Mouse (Mus musculus): ENCODE measurements around the gene Crabp2.

The Crabp2 gene

GRCm38 (mm10) chr3:87971489-87972202 is 23.2 kb downstream of the Crabp2 start:
- Histone ChIP-seq H3K4me3 (replicated peaks; ENCODE audit: low read length) (peak overlapping the region; percentile 79), H3K27me3 (ENCODE audit: insufficient read depth, low read length) (peaks cover 87% of the 10 kb centered on the region), H3K4me1 (replicated peaks; ENCODE audit: low read depth, low read length) (peaks cover 54% of the 10 kb centered on the region), H3K9me3 (ENCODE audit: low read length) (peaks cover 2% of the 10 kb centered on the region; the same call in 1 of the 2 replicates), H3K36me3 (ENCODE audit: insufficient read depth, low read length) (peaks cover 3% of the 10 kb centered on the region; the same call in 1 of the 2 replicates)
- TF ChIP-seq POU5F1 (IDR thresholded peaks at IDR 0.05; ENCODE audit: borderline replicate concordance, low read length) (no peak), CTCF (conservative IDR thresholded peaks at IDR 0.05; ENCODE audit: low read length) (no peak), NANOG (IDR thresholded peaks at IDR 0.05; ENCODE audit: borderline replicate concordance, low read length) (no peak)

- H3K27me3 ChIP-seq (ENCODE audit: insufficient read depth, low read length): peaks cover 87% of the 10 kb centered on the region
- peaks cover 7% of the 10 kb centered on the region; the same call in 1 of the 2 replicates for H3K9me3 ChIP-seq (ENCODE audit: low read length)
- no peak for TF ChIP-seq POU5F1 (IDR thresholded peaks at IDR 0.05; ENCODE audit: borderline replicate concordance, low read length)
- TF ChIP-seq CTCF (conservative IDR thresholded peaks at IDR 0.05; ENCODE audit: low read length): no peak
- no peak for TF ChIP-seq NANOG (IDR thresholded peaks at IDR 0.05; ENCODE audit: borderline replicate concordance, low read length)
- peak overlapping the region; percentile 79 for H3K4me3 ChIP-seq (replicated peaks; ENCODE audit: low read length)
- H3K36me3 ChIP-seq (ENCODE audit: insufficient read depth, low read length): peaks cover 3% of the 10 kb centered on the region; the same call in 1 of the 2 replicates
- peaks cover 54% of the 10 kb centered on the region for H3K4me1 ChIP-seq (replicated peaks; ENCODE audit: low read depth, low read length)
These were observed 23.8 kb downstream of the Crabp2 start for GRCm38 (mm10) chr3:87972203-87972664.

GRCm38 (mm10) chr3:87972776-87973175 is 24.3 kb downstream of the Crabp2 start:
- TF ChIP-seq CTCF (conservative IDR thresholded peaks at IDR 0.05; ENCODE audit: low read length): no peak
- no peak for TF ChIP-seq NANOG (IDR thresholded peaks at IDR 0.05; ENCODE audit: borderline replicate concordance, low read length)
- TF ChIP-seq POU5F1 (IDR thresholded peaks at IDR 0.05; ENCODE audit: borderline replicate concordance, low read length): no peak
- Histone ChIP-seq H3K4me1 (replicated peaks; ENCODE audit: low read depth, low read length) (peaks cover 54% of the 10 kb centered on the region), H3K9me3 (ENCODE audit: low read length) (peaks cover 11% of the 10 kb centered on the region; the same call in 1 of the 2 replicates), H3K4me3 (replicated peaks; ENCODE audit: low read length) (peak overlapping the region; percentile 79), H3K27me3 (ENCODE audit: insufficient read depth, low read length) (peaks cover 87% of the 10 kb centered on the region), H3K36me3 (ENCODE audit: insufficient read depth, low read length) (peaks cover 3% of the 10 kb centered on the region; the same call in 1 of the 2 replicates)

GRCm38 (mm10) chr3:87973593-87974380 is 25.3 kb downstream of the Crabp2 start:
- Histone ChIP-seq H3K27me3 (ENCODE audit: insufficient read depth, low read length) (peaks cover 87% of the 10 kb centered on the region), H3K4me3 (replicated peaks; ENCODE audit: low read length) (peak overlapping the region; percentile 79), H3K9me3 (ENCODE audit: low read length) (peaks cover 13% of the 10 kb centered on the region; the same call in 1 of the 2 replicates), H3K36me3 (ENCODE audit: insufficient read depth, low read length) (peaks cover 3% of the 10 kb centered on the region; the same call in 1 of the 2 replicates), H3K4me1 (replicated peaks; ENCODE audit: low read depth, low read length) (peaks cover 54% of the 10 kb centered on the region)
- TF ChIP-seq POU5F1 (IDR thresholded peaks at IDR 0.05; ENCODE audit: borderline replicate concordance, low read length): no peak

- TF ChIP-seq CTCF (conservative IDR thresholded peaks at IDR 0.05; ENCODE audit: low read length) (no peak), POU5F1 (IDR thresholded peaks at IDR 0.05; ENCODE audit: borderline replicate concordance, low read length) (peak; percentile 74), NANOG (IDR thresholded peaks at IDR 0.05; ENCODE audit: borderline replicate concordance, low read length) (peak; percentile 85; the same call in 1 of the 2 replicates)
- Histone ChIP-seq H3K27me3 (ENCODE audit: insufficient read depth, low read length) (peaks cover 88% of the 10 kb centered on the region), H3K4me1 (replicated peaks; ENCODE audit: low read depth, low read length) (peaks cover 54% of the 10 kb centered on the region), H3K9me3 (ENCODE audit: low read length) (peaks cover 17% of the 10 kb centered on the region; the same call in 1 of the 2 replicates), H3K4me3 (replicated peaks; ENCODE audit: low read length) (peak overlapping the region; percentile 79), H3K36me3 (ENCODE audit: insufficient read depth, low read length) (peaks cover 3% of the 10 kb centered on the region; the same call in 1 of the 2 replicates)
These were observed 26.0 kb downstream of the Crabp2 start for GRCm38 (mm10) chr3:87974381-87974987.

- H3K4me3 ChIP-seq (replicated peaks; ENCODE audit: low read length): no peak overlapping the region
- H3K36me3 ChIP-seq (ENCODE audit: insufficient read depth, low read length): peaks cover 3% of the 10 kb centered on the region; the same call in 1 of the 2 replicates
- H3K9me3 ChIP-seq (ENCODE audit: low read length): peaks cover 17% of the 10 kb centered on the region; the same call in 1 of the 2 replicates
- no peak for TF ChIP-seq CTCF (conservative IDR thresholded peaks at IDR 0.05; ENCODE audit: low read length)
- TF ChIP-seq POU5F1 (IDR thresholded peaks at IDR 0.05; ENCODE audit: borderline replicate concordance, low read length): no peak
- no peak for TF ChIP-seq NANOG (IDR thresholded peaks at IDR 0.05; ENCODE audit: borderline replicate concordance, low read length)
- H3K27me3 ChIP-seq (ENCODE audit: insufficient read depth, low read length): peaks cover 94% of the 10 kb centered on the region
- H3K4me1 ChIP-seq (replicated peaks; ENCODE audit: low read depth, low read length): peaks cover 43% of the 10 kb centered on the region
These were observed 31.0 kb downstream of the Crabp2 start for GRCm38 (mm10) chr3:87979493-87979892.

- H3K9me3 ChIP-seq (ENCODE audit: low read length): peaks cover 17% of the 10 kb centered on the region; the same call in 1 of the 2 replicates
- TF ChIP-seq POU5F1 (IDR thresholded peaks at IDR 0.05; ENCODE audit: borderline replicate concordance, low read length) (no peak), NANOG (IDR thresholded peaks at IDR 0.05; ENCODE audit: borderline replicate concordance, low read length) (no peak), CTCF (conservative IDR thresholded peaks at IDR 0.05; ENCODE audit: low read length) (no peak)
These were observed 31.6 kb downstream of the Crabp2 start for GRCm38 (mm10) chr3:87980085-87980484.

More at GRCm38 (mm10) chr3:87980085-87980484, 31.6 kb downstream of the Crabp2 start:
- H3K27me3 ChIP-seq (ENCODE audit: insufficient read depth, low read length): peaks cover 100% of the 10 kb centered on the region
- H3K4me3 ChIP-seq (replicated peaks; ENCODE audit: low read length): no peak overlapping the region
- peaks cover 3% of the 10 kb centered on the region; the same call in 1 of the 2 replicates for H3K36me3 ChIP-seq (ENCODE audit: insufficient read depth, low read length)
- H3K4me1 ChIP-seq (replicated peaks; ENCODE audit: low read depth, low read length): peaks cover 37% of the 10 kb centered on the region
